Mouse (Mus musculus): ENCODE measurements around the gene Tspan11. TPM values are rescaled to one million over a fixed set of nuclear protein-coding genes. Genes with fewer than 3 reads are reported as not detected.

Gene Tspan11
- polyA plus RNA-seq, 1 experiment from 2014 or later: 11.7 TPM

- DNase-seq (ENCODE audit: low spot score) (no peak), ATAC-seq (ENCODE audit: insufficient read depth, low FRiP score, low TSS enrichment) (no peak)
- WGBS: 42% methylated on average over 6 of the region's 6 CpGs
- H3K27ac ChIP-seq (ENCODE audit: low read depth, low read length): no peak overlapping the region
- no peaks in the 10 kb centered on the region for H3K27me3 ChIP-seq (ENCODE audit: control insufficient read depth, insufficient read depth, low read length)
- H3K4me2 ChIP-seq (ENCODE audit: low read depth): no peak overlapping the region
- no peak overlapping the region for H3K9ac ChIP-seq (ENCODE audit: low read length)
- H3K4me1 ChIP-seq (ENCODE audit: control insufficient read depth, insufficient read depth, low read length): no peaks in the 10 kb centered on the region; the same call in 1 of the 2 replicates
- H3K4me3 ChIP-seq (ENCODE audit: low read depth, low read length): no peak overlapping the region
- no peaks in the 10 kb centered on the region for H3K36me3 ChIP-seq (ENCODE audit: control insufficient read depth, insufficient read depth, low read length)
- H3K9me3 ChIP-seq (ENCODE audit: control insufficient read depth, low read length): no peaks in the 10 kb centered on the region
These were observed 7.6 kb downstream of the Tspan11 start for GRCm38 (mm10) chr6:127894999-127895398.

- DNase-seq (ENCODE audit: low spot score): no peak
- H3K36me3 ChIP-seq (ENCODE audit: control insufficient read depth, insufficient read depth, low read length): no peaks in the 10 kb centered on the region
These were observed 9.0 kb downstream of the Tspan11 start for GRCm38 (mm10) chr6:127896425-127896824.

GRCm38 (mm10) chr6:127897342-127897741 is 10.0 kb downstream of the Tspan11 start:
- Histone ChIP-seq H3K36me3 (ENCODE audit: control insufficient read depth, insufficient read depth, low read length) (no peaks in the 10 kb centered on the region), H3K9ac (ENCODE audit: low read length) (no peak overlapping the region), H3K27ac (ENCODE audit: low read depth, low read length) (no peak overlapping the region), H3K27me3 (ENCODE audit: control insufficient read depth, insufficient read depth, low read length) (no peaks in the 10 kb centered on the region), H3K4me3 (ENCODE audit: low read depth, low read length) (no peak overlapping the region), H3K4me2 (ENCODE audit: low read depth) (no peak overlapping the region), H3K9me3 (ENCODE audit: control insufficient read depth, low read length) (no peaks in the 10 kb centered on the region), H3K4me1 (ENCODE audit: control insufficient read depth, insufficient read depth, low read length) (no peaks in the 10 kb centered on the region; the same call in 1 of the 2 replicates)
- DNase-seq (ENCODE audit: low spot score) (no peak), ATAC-seq (ENCODE audit: insufficient read depth, low FRiP score, low TSS enrichment) (no peak)
- whole genome bisulfite sequencing: 85% methylated on average over 3 of the region's 3 CpGs

More at GRCm38 (mm10) chr6:127896425-127896824, 9.0 kb downstream of the Tspan11 start:
- 92% methylated on average over 3 of the region's 3 CpGs for WGBS
- Histone ChIP-seq H3K27me3 (ENCODE audit: control insufficient read depth, insufficient read depth, low read length) (no peaks in the 10 kb centered on the region), H3K4me1 (ENCODE audit: control insufficient read depth, insufficient read depth, low read length) (no peaks in the 10 kb centered on the region; the same call in 1 of the 2 replicates), H3K4me3 (ENCODE audit: low read depth, low read length) (no peak overlapping the region), H3K9ac (ENCODE audit: low read length) (no peak overlapping the region), H3K27ac (ENCODE audit: low read depth, low read length) (no peak overlapping the region), H3K9me3 (ENCODE audit: control insufficient read depth, low read length) (no peaks in the 10 kb centered on the region), H3K4me2 (ENCODE audit: low read depth) (no peak overlapping the region)
- ATAC-seq (ENCODE audit: insufficient read depth, low FRiP score, low TSS enrichment): no peak

- H3K4me2 ChIP-seq (ENCODE audit: low read depth): no peak overlapping the region
- no peak overlapping the region; the same call in 1 of the 2 replicates for H3K9ac ChIP-seq (ENCODE audit: low read length)
- no peak for DNase-seq (ENCODE audit: low spot score)
- H3K4me3 ChIP-seq (ENCODE audit: low read depth, low read length): no peak overlapping the region
- H3K9me3 ChIP-seq (ENCODE audit: control insufficient read depth, low read length): no peaks in the 10 kb centered on the region
- no peak for ATAC-seq (ENCODE audit: insufficient read depth, low FRiP score, low TSS enrichment)
- no peak overlapping the region for H3K27ac ChIP-seq (ENCODE audit: low read depth, low read length)
- no peaks in the 10 kb centered on the region; the same call in 1 of the 2 replicates for H3K4me1 ChIP-seq (ENCODE audit: control insufficient read depth, insufficient read depth, low read length)
- no peaks in the 10 kb centered on the region for H3K36me3 ChIP-seq (ENCODE audit: control insufficient read depth, insufficient read depth, low read length)
- WGBS: 90% methylated on average over 6 of the region's 6 CpGs
- no peaks in the 10 kb centered on the region for H3K27me3 ChIP-seq (ENCODE audit: control insufficient read depth, insufficient read depth, low read length)
These were observed 12.7 kb downstream of the Tspan11 start for GRCm38 (mm10) chr6:127900062-127900461.

GRCm38 (mm10) chr6:127901261-127901660 is 13.9 kb downstream of the Tspan11 start:
- no peaks in the 10 kb centered on the region for H3K27me3 ChIP-seq (ENCODE audit: control insufficient read depth, insufficient read depth, low read length)
- WGBS: 81% methylated on average over 3 of the region's 3 CpGs
- no peaks in the 10 kb centered on the region for H3K9me3 ChIP-seq (ENCODE audit: control insufficient read depth, low read length)
- no peaks in the 10 kb centered on the region for H3K36me3 ChIP-seq (ENCODE audit: control insufficient read depth, insufficient read depth, low read length)
- DNase-seq (ENCODE audit: low spot score): no peak
- no peak overlapping the region for H3K9ac ChIP-seq (ENCODE audit: low read length)
- no peak overlapping the region for H3K27ac ChIP-seq (ENCODE audit: low read depth, low read length)
- no peak overlapping the region for H3K4me2 ChIP-seq (ENCODE audit: low read depth)
- H3K4me3 ChIP-seq (ENCODE audit: low read depth, low read length): no peak overlapping the region
- H3K4me1 ChIP-seq (ENCODE audit: control insufficient read depth, insufficient read depth, low read length): no peaks in the 10 kb centered on the region; the same call in 1 of the 2 replicates
- no peak for ATAC-seq (ENCODE audit: insufficient read depth, low FRiP score, low TSS enrichment)

- ATAC-seq (ENCODE audit: insufficient read depth, low FRiP score, low TSS enrichment): no peak
- Histone ChIP-seq H3K27ac (ENCODE audit: low read depth, low read length) (no peak overlapping the region), H3K4me1 (ENCODE audit: control insufficient read depth, insufficient read depth, low read length) (no peaks in the 10 kb centered on the region; the same call in 1 of the 2 replicates), H3K9ac (ENCODE audit: low read length) (no peak overlapping the region), H3K36me3 (ENCODE audit: control insufficient read depth, insufficient read depth, low read length) (no peaks in the 10 kb centered on the region), H3K4me3 (ENCODE audit: low read depth, low read length) (no peak overlapping the region), H3K27me3 (ENCODE audit: control insufficient read depth, insufficient read depth, low read length) (no peaks in the 10 kb centered on the region), H3K4me2 (ENCODE audit: low read depth) (no peak overlapping the region), H3K9me3 (ENCODE audit: control insufficient read depth, low read length) (no peaks in the 10 kb centered on the region)
- WGBS: 88% methylated on average over 5 of the region's 5 CpGs
- DNase-seq (ENCODE audit: low spot score): no peak
These were observed 14.3 kb downstream of the Tspan11 start for GRCm38 (mm10) chr6:127901669-127902068.

- Histone ChIP-seq H3K4me3 (ENCODE audit: low read depth, low read length) (no peak overlapping the region), H3K27me3 (ENCODE audit: control insufficient read depth, insufficient read depth, low read length) (no peaks in the 10 kb centered on the region), H3K9me3 (ENCODE audit: control insufficient read depth, low read length) (no peaks in the 10 kb centered on the region), H3K9ac (ENCODE audit: low read length) (no peak overlapping the region), H3K36me3 (ENCODE audit: control insufficient read depth, insufficient read depth, low read length) (no peaks in the 10 kb centered on the region), H3K4me1 (ENCODE audit: control insufficient read depth, insufficient read depth, low read length) (no peaks in the 10 kb centered on the region; the same call in 1 of the 2 replicates), H3K27ac (ENCODE audit: low read depth, low read length) (no peak overlapping the region), H3K4me2 (ENCODE audit: low read depth) (no peak overlapping the region)
- 87% methylated on average over 8 of the region's 8 CpGs for WGBS
- DNase-seq (ENCODE audit: low spot score) (no peak), ATAC-seq (ENCODE audit: insufficient read depth, low FRiP score, low TSS enrichment) (no peak)
These were observed 15.2 kb downstream of the Tspan11 start for GRCm38 (mm10) chr6:127902559-127902958.

- ATAC-seq (ENCODE audit: insufficient read depth, low FRiP score, low TSS enrichment): no peak
- no peak overlapping the region for H3K9ac ChIP-seq (ENCODE audit: low read length)
- H3K9me3 ChIP-seq (ENCODE audit: control insufficient read depth, low read length): no peaks in the 10 kb centered on the region
- no peaks in the 10 kb centered on the region for H3K4me1 ChIP-seq (ENCODE audit: control insufficient read depth, insufficient read depth, low read length)
- H3K4me2 ChIP-seq (ENCODE audit: low read depth): no peak overlapping the region
- 88% methylated on average over 4 of the region's 4 CpGs for WGBS
- no peak for DNase-seq (ENCODE audit: low spot score)
- H3K36me3 ChIP-seq (ENCODE audit: control insufficient read depth, insufficient read depth, low read length): no peaks in the 10 kb centered on the region
- H3K27me3 ChIP-seq (ENCODE audit: control insufficient read depth, insufficient read depth, low read length): no peaks in the 10 kb centered on the region
- H3K4me3 ChIP-seq (ENCODE audit: low read depth, low read length): no peak overlapping the region
- H3K27ac ChIP-seq (ENCODE audit: low read depth, low read length): no peak overlapping the region
These were observed 23.2 kb downstream of the Tspan11 start for GRCm38 (mm10) chr6:127910638-127911037.

- no peak for ATAC-seq (ENCODE audit: insufficient read depth, low FRiP score, low TSS enrichment)
- WGBS: 69% methylated on average over 4 of the region's 4 CpGs
These were observed 24.3 kb downstream of the Tspan11 start for GRCm38 (mm10) chr6:127911687-127912086.

More at GRCm38 (mm10) chr6:127911687-127912086, 24.3 kb downstream of the Tspan11 start:
- H3K27me3 ChIP-seq (ENCODE audit: control insufficient read depth, insufficient read depth, low read length): no peaks in the 10 kb centered on the region
- no peaks in the 10 kb centered on the region for H3K9me3 ChIP-seq (ENCODE audit: control insufficient read depth, low read length)
- no peak overlapping the region for H3K4me3 ChIP-seq (ENCODE audit: low read depth, low read length)
- no peak overlapping the region for H3K27ac ChIP-seq (ENCODE audit: low read depth, low read length)
- no peaks in the 10 kb centered on the region; the same call in 1 of the 2 replicates for H3K36me3 ChIP-seq (ENCODE audit: control insufficient read depth, insufficient read depth, low read length)
- H3K4me1 ChIP-seq (ENCODE audit: control insufficient read depth, insufficient read depth, low read length): no peaks in the 10 kb centered on the region
- no peak overlapping the region for H3K9ac ChIP-seq (ENCODE audit: low read length)
- no peak for DNase-seq (ENCODE audit: low spot score)
- no peak overlapping the region for H3K4me2 ChIP-seq (ENCODE audit: low read depth)

Data from neural tube, embryonic 11.5 days (tissue).